Mouse (Mus musculus) stomach, postnatal 0 days (tissue): ENCODE data around the gene Arhgef2. TPM values are rescaled to one million over a fixed set of nuclear protein-coding genes. Genes with fewer than 3 reads are reported as not detected.

Experiments
- ATAC-seq: fragments of 200-750 bp; cut with Nextera tagmentation; 2 replicates; pipeline ENCODE4 v1.8.0; 2017; ENCODE audit not compliant: low FRiP score, low TSS enrichment
- DNase-seq: peaks from one replicate; pipeline ENCODE4 v3.0.0-alpha.2; 2016; ENCODE audit warnings: low spot score
- H3K27ac ChIP-seq: fragments of 300-500 bp; sonication (generic); replicated peaks from 2 replicates; pipeline ENCODE4 v1.5.1; 2014; ENCODE audit warnings: mild to moderate bottlenecking, control low read depth
- H3K27me3 ChIP-seq: fragments of 300-500 bp; sonication (generic); 2 replicates; pipeline ENCODE4 v1.6.1; 2014; ENCODE audit warnings: low read length; ENCODE audit not compliant: control insufficient read depth, insufficient read depth
- H3K36me3 ChIP-seq: fragments of 300-500 bp; sonication (generic); 2 replicates; pipeline ENCODE4 v1.6.1; 2014; ENCODE audit warnings: low read length, mixed read lengths; ENCODE audit not compliant: control insufficient read depth, insufficient read depth
- H3K4me1 ChIP-seq: fragments of 300-500 bp; sonication (generic); replicated peaks from 2 replicates; pipeline ENCODE4 v1.6.1; 2014; ENCODE audit warnings: antibody characterized with exemption; ENCODE audit not compliant: control insufficient read depth, insufficient read depth
- H3K4me2 ChIP-seq: fragments of 300-500 bp; sonication (generic); replicated peaks from 2 replicates; pipeline ENCODE4 v1.6.1; 2014; ENCODE audit warnings: low read depth, mild to moderate bottlenecking, control low read depth, moderate library complexity
- H3K4me3 ChIP-seq: fragments of 300-500 bp; sonication (generic); 2 replicates; pipeline ENCODE4 v1.5.1; 2014; ENCODE audit warnings: low read depth, low read length, control low read depth
- H3K9ac ChIP-seq: fragments of 300-500 bp; sonication (generic); 2 replicates; pipeline ENCODE4 v1.6.1; 2014; ENCODE audit warnings: mild to moderate bottlenecking, low read length, control low read depth, mixed read lengths
- H3K9me3 ChIP-seq: fragments of 300-500 bp; sonication (generic); 2 replicates; pipeline ENCODE4 v1.6.1; 2016; ENCODE audit warnings: low read length; ENCODE audit not compliant: control insufficient read depth
- CTCF ChIP-seq: IDR thresholded peaks from 2 replicates; pipeline ENCODE4 v1.5.1; 2016; ENCODE audit warnings: antibody characterized with exemption, low read depth, mild to moderate bottlenecking, moderate library complexity
- EP300 ChIP-seq: optimal IDR thresholded peaks from 2 replicates; pipeline ENCODE3; 2016; ENCODE audit warnings: antibody characterized with exemption
- whole genome bisulfite sequencing: fragments of 180-500 bp; shearing (Covaris S2); extraction: QIAGEN DNeasy Blood & Tissue Kit; methylation state at CpG from one replicate; pipeline ENCODE4 v1.1.7; 2014; 5-methylcytosine and 5-hydroxymethylcytosine counted together
- polyA plus RNA-seq: library from polyadenylated mRNA; unstranded; fragments of >200 nt; fragmentation: Nextera tagmentation; extraction: Ambion mirVana; gene quantifications from 2 replicates; pipeline ENCODE4 v1.2.1, GENCODE M21; 2015

Gene Arhgef2
- polyA plus RNA-seq, 1 experiment from 2014 or later, result 29.0 TPM

DNA sequence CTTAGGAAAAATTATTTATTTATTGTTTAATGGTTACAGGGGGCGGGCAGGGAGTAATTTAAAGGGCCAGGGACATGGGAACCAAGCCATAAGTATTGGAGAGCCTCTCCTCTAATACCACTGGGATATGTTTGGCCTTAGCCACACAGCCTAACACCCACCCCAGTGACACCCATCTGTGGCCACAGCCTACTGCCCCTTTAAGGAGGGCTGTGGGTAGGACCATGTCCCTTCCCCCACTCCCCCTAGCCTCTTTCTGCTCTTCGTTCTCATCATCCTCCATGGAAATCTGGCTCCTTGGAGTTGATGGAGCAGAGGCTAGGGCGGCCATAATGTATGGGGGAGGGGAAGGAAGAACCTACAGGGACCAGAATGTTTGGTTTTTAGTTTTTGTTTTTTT is 41.3 kb downstream of the Arhgef2 start:
- no peak for DNase-seq
- no peak overlapping the region for H3K4me3 ChIP-seq
- ATAC-seq, result no peak
- TF ChIP-seq EP300 (no peak), CTCF (no peak)
- no peak overlapping the region for H3K9ac ChIP-seq
- H3K9me3 ChIP-seq, result no peaks in the 10 kb centered on the region
- no peak overlapping the region for H3K4me2 ChIP-seq
- no peak overlapping the region for H3K27ac ChIP-seq
- H3K27me3 ChIP-seq, result no peaks in the 10 kb centered on the region
- peaks cover 32% of the 10 kb centered on the region for H3K36me3 ChIP-seq
- no peaks in the 10 kb centered on the region for H3K4me1 ChIP-seq
- WGBS, result 82% methylated on average over 3 of the region's 3 CpGs

DNA sequence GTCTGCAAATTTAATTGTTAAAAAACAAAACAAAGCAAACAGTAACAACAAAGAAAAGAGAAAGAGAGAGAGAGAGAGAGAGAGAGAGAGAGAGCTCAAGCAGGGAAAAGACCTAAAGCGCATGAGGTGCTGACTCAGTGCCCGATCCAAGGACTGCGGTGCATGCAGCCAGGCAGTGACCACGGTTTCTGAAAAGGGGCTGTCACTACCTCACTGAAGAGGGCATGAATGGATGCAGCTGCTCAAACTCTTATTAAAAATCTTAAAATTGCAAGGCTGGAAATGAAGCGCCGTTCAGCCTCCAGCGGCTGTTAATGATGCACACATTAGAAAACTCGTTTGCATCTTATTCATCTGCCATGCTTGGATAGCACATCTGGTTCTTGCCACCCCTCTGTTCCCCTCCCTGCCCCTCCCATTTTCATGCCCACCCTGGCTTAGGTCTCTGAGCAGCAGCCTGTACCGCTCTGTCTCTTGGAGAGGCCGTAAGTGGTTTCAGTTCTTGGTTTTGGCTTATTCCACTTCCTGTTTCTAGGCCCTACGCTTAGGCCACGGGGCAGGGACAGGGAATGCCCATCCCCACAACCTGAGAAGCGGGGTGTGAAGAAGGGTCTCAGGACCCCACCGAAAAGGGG is 42.1 kb downstream of the Arhgef2 start:
- Histone ChIP-seq H3K36me3 (peaks cover 26% of the 10 kb centered on the region), H3K9me3 (no peaks in the 10 kb centered on the region), H3K9ac (no peak overlapping the region), H3K4me1 (no peaks in the 10 kb centered on the region), H3K27ac (no peak overlapping the region), H3K27me3 (no peaks in the 10 kb centered on the region), H3K4me3 (no peak overlapping the region), H3K4me2 (no peak overlapping the region)
- ATAC-seq (no peak), DNase-seq (no peak)
- TF ChIP-seq EP300 (no peak), CTCF (no peak)
- WGBS, result 87% methylated on average over 14 of the region's 14 CpGs

DNA sequence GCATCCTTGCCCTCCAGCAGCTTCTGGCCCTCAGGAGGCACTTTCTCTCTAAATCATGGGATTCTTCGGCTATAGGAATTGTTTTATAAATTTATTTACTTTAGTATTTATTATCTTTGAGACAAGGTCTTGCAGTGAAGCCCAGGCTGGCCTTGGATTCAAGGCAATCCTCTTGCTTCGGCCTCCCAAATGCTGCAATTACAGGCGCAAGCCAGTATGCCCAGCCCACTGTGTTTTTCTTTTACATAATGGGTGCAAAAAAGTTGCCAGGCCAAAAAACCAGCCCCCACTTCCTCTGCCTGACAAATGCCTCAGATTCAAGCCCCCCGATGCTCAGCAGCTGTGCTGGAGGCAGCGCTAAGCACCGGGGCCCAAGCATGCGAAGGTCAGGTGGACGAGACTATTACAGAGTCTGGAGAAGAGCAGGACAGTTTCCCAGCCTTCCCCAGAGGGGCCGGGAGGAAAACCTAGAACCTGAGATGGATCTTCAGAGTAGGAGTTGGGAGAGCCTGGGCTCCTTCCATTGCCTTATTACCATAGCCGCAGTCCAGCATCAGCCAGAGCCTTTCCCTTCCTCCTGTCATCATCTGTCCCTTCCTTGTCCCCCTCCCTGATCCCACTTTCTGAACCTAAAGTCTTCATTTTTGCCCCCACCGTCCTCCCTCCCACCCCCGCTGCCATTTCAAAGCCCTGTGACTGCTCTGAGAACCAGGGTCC is 42.8 kb downstream of the Arhgef2 start:
- no peak for ATAC-seq
- Histone ChIP-seq H3K4me3 (no peak overlapping the region), H3K27ac (no peak overlapping the region), H3K4me1 (no peaks in the 10 kb centered on the region), H3K36me3 (peaks cover 21% of the 10 kb centered on the region), H3K9ac (no peak overlapping the region), H3K9me3 (no peaks in the 10 kb centered on the region), H3K27me3 (no peaks in the 10 kb centered on the region), H3K4me2 (no peak overlapping the region)
- DNase-seq, result no peak
- WGBS, result 79% methylated on average over 12 of the region's 12 CpGs
- TF ChIP-seq EP300 (no peak), CTCF (no peak)

DNA sequence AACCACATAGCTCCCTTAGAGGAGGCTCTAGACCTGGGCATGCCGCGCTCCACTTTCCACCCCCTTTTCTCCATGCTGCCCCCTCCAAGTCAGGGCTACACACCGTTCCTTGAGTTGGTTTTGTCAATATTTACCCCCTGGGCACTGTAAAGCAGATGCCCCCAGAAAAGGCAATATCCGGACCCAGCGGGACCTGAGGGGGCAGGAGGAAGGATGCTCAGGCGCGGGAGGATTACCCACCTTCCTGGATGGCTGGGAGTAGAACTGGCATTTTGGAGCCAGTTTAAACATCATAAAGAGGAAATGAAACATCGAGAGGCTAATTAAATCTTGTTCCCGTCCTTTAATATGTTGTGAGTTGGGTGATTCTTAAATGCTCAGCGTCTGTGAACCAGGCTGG is 43.4 kb downstream of the Arhgef2 start:
- DNase-seq, result no peak
- TF ChIP-seq EP300, result no peak
- TF ChIP-seq CTCF, result no peak

DNA sequence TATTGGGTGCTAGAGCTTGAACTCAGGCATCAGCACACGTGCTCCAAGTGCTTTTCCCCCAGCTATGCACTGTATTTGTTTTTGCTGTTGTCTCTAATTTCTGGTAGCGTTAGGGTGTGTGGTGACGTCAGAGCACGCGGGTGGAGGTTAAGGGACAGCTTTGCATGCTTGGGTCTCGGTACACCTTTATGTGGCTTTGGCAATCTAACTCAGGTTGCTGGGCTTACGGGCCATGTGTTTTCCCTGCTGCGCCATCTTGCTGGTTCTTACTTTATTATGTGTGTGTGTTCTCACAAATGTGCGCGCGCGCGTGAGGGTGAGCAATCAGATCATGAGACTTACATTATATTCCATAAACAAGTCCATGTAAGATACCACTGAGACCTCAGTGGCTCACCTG is 44.2 kb downstream of the Arhgef2 start:
- no peak overlapping the region for H3K9ac ChIP-seq
- H3K4me3 ChIP-seq, result no peak overlapping the region
- no peak overlapping the region for H3K27ac ChIP-seq
- H3K4me1 ChIP-seq, result no peaks in the 10 kb centered on the region
- H3K4me2 ChIP-seq, result no peak overlapping the region
- DNase-seq, result no peak
- TF ChIP-seq CTCF (no peak), EP300 (no peak)
- H3K36me3 ChIP-seq, result peaks cover 11% of the 10 kb centered on the region
- H3K9me3 ChIP-seq, result no peaks in the 10 kb centered on the region
- ATAC-seq, result no peak
- H3K27me3 ChIP-seq, result no peaks in the 10 kb centered on the region
- 93% methylated on average over 13 of the region's 13 CpGs for WGBS

More for the DNA sequence above, 43.4 kb downstream of the Arhgef2 start:
- WGBS, result 75% methylated on average over 10 of the region's 10 CpGs
- ATAC-seq, result no peak
- H3K36me3 ChIP-seq, result peaks cover 15% of the 10 kb centered on the region
- no peak overlapping the region for H3K27ac ChIP-seq
- no peaks in the 10 kb centered on the region for H3K27me3 ChIP-seq
- no peaks in the 10 kb centered on the region for H3K4me1 ChIP-seq
- no peak overlapping the region for H3K4me3 ChIP-seq
- H3K4me2 ChIP-seq, result no peak overlapping the region
- no peak overlapping the region for H3K9ac ChIP-seq
- H3K9me3 ChIP-seq, result no peaks in the 10 kb centered on the region
